Mouse (Mus musculus) CD4-positive, CD25-positive, alpha-beta regulatory T cell, adult 4 months (primary cell): ENCODE data around the gene Gpr18. TPM values are rescaled to one million over a fixed set of nuclear protein-coding genes. Genes with fewer than 3 reads are reported as not detected.
"Not testable (repeated sequence)": the region's sequence is repeated elsewhere in the genome, so short reads cannot be mapped to it uniquely, and the experiment has no call there.

Experiments
- ATAC-seq: one replicate; pipeline ENCODE4 v1.8.0; 2017
- polyA plus RNA-seq, 2 experiments: library from polyadenylated mRNA; unstranded; fragments of 100-300 nt; shearing (Covaris generic); gene quantifications; one replicate each; pipeline ENCODE4 v1.2.1; 2017

The Gpr18 gene
- polyA plus RNA-seq, 2 experiments from 2014 or later = 92.7 to 95.9 TPM

- peak; percentile 29 for ATAC-seq
Observed at GRCm38 (mm10) chr14:121879266-121879840, 36.2 kb downstream of the Gpr18 start.

GRCm38 (mm10) chr14:121878859-121879206, 36.7 kb downstream of the Gpr18 start:
- no peak for ATAC-seq

- ATAC-seq = peak; percentile 81
Observed at GRCm38 (mm10) chr14:121878176-121878858, 37.3 kb downstream of the Gpr18 start, which contains the start of gene Ubac2. Gene Ubac2, plus strand, starts transcription at chr14:121878620.

- ATAC-seq = no peak
Observed at GRCm38 (mm10) chr14:121877640-121878039, 37.9 kb downstream of the Gpr18 start.

GRCm38 (mm10) chr14:121876860-121877259, 38.7 kb downstream of the Gpr18 start:
- no peak for ATAC-seq

- not testable (repeated sequence) for ATAC-seq
Observed at GRCm38 (mm10) chr14:121876190-121876589, 39.4 kb downstream of the Gpr18 start.

GRCm38 (mm10) chr14:121873646-121874045, 41.9 kb downstream of the Gpr18 start:
- ATAC-seq = no peak

GRCm38 (mm10) chr14:121873172-121873571, 42.4 kb downstream of the Gpr18 start:
- ATAC-seq = no peak

- ATAC-seq = no peak
Observed at GRCm38 (mm10) chr14:121872760-121873159, 42.8 kb downstream of the Gpr18 start.

GRCm38 (mm10) chr14:121869111-121869510, 46.5 kb downstream of the Gpr18 start:
- ATAC-seq = no peak

- no peak for ATAC-seq
Observed at GRCm38 (mm10) chr14:121866574-121866973, 49.0 kb downstream of the Gpr18 start.

- peak; percentile 95 for ATAC-seq
Observed at GRCm38 (mm10) chr14:121865162-121865561, 50.4 kb downstream of the Gpr18 start.

Other genes starting within 250 kb of the Gpr18 start
- 1 to 10 TPM; 5.7 to 5.8 TPM for gene Dock9, start 117.9 kb downstream of the Gpr18 start, polyA plus RNA-seq
- 10 to 100 TPM; 83.5 to 93.7 TPM for gene Ubac2, start 37.2 kb downstream of the Gpr18 start, polyA plus RNA-seq
- gene Gpr183, start 49.4 kb upstream of the Gpr18 start, polyA plus RNA-seq = 100 to 1,000 TPM; 102 to 104 TPM
- gene Timm8a2, start 118.9 kb upstream of the Gpr18 start, polyA plus RNA-seq = not detected
- 10 to 100 TPM; 48.3 to 70.6 TPM for gene Tm9sf2, start 191.3 kb upstream of the Gpr18 start, polyA plus RNA-seq